Mouse (Mus musculus): Measurements from ENCODE around the gene Cflar.
"Not testable (repeated sequence)": the region's sequence is repeated elsewhere in the genome, so short reads cannot be mapped to it uniquely, and the experiment has no call there.

Gene Cflar

GRCm38 (mm10) chr1:58711365-58712016 is at the start of gene Cflar:
Gene Cflar (plus strand): TSS chr1:58711508.
- DNase-seq (ENCODE audit: low spot score), result peak; percentile 85

- not testable (repeated sequence) for DNase-seq (ENCODE audit: low spot score)
Observed at GRCm38 (mm10) chr1:58662671-58663070, 48.6 kb upstream of the Cflar start.

- DNase-seq (ENCODE audit: low spot score), result not testable (repeated sequence)
Observed at GRCm38 (mm10) chr1:58663365-58663764, 47.9 kb upstream of the Cflar start.

- DNase-seq (ENCODE audit: low spot score), result no peak
Observed at GRCm38 (mm10) chr1:58668191-58668590, 43.1 kb upstream of the Cflar start.

DNA sequence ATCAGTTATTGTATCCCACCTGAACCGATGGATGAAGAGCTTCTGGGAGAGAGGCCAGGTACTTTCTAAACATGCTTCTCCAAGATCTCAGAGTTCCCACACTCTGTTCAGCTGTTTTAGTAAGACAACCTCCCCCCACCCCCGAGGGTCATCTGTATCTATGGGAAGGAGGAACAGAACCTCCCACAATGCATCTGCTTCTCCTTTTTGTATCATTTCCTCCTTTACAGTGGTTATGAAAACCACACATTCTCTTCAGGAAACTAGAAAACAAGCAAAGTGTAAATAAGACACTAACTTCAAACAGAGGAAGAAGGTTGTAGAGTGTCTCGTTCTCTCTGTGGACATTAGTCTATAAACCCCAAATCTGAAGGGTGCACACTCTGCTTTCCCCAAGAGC is 41.7 kb upstream of the Cflar start:
- DNase-seq (ENCODE audit: low spot score), result not testable (repeated sequence)

DNA sequence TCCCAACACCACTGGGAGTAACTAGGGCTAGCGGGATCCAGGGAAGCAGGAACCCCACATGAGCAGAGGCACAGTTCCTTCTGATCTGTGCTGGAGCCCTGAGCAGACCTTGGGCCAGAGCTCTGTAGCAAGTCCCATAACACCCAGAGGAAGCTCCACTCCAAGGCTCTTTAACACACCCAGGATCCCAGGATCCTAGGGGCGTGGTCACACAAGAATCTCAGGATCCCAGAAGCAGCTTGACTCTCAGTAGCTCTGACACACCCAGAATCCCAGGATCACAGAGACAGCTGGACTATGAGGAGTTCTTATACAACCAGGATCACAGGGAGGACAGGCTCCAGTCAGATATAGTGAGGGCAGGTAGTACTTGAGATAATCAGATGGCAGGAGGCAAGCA is 39.2 kb upstream of the Cflar start:
- no peak for DNase-seq (ENCODE audit: low spot score)

DNA sequence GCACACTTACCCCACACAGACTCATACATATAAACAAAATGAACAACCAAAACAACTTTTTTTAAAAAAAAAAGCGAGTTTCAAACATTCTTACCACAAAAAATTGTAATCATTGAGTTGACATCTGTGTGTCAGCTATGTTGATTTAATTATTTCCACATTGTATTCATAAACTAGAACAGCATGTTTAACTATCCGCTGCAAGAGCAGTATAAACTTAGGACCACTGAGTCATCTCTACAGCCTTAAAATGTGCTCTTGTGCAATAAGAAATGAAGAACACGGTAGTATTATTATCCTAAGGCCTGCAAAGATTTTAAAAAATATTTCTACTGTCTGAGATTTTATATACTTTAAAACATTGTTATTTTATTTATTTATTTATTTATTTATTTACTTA is 36.3 kb upstream of the Cflar start:
- no peak for DNase-seq (ENCODE audit: low spot score)

- DNase-seq (ENCODE audit: low spot score), result peak; percentile 61
Observed at GRCm38 (mm10) chr1:58677575-58677974, 33.7 kb upstream of the Cflar start.

DNA sequence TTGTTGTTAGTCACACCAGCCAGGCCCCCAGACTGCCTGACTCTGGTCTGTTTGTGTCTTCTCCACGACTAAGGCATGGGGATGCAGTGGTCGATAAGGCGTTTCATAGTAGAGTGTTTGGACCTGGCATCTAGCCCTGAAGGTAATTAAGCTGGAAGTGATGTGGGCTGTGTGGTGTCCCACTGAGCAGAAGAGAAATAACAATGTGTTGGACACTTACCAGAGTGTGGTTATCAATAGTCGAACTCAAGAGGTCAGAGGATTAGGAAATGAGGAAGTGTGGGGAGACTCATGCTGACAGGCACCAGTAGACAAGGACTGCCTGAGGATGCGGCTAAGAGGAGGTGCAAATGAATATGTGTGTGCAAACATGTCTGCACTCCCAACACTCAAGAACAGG is 32.9 kb upstream of the Cflar start:
- not testable (repeated sequence) for DNase-seq (ENCODE audit: low spot score)

- no peak for DNase-seq (ENCODE audit: low spot score)
Observed at GRCm38 (mm10) chr1:58689426-58689825, 21.9 kb upstream of the Cflar start.

GRCm38 (mm10) chr1:58690006-58690744 is 21.1 kb upstream of the Cflar start:
- DNase-seq (ENCODE audit: low spot score), result no peak

GRCm38 (mm10) chr1:58690834-58691488 is 20.3 kb upstream of the Cflar start:
- DNase-seq (ENCODE audit: low spot score), result not testable (repeated sequence)

DNA sequence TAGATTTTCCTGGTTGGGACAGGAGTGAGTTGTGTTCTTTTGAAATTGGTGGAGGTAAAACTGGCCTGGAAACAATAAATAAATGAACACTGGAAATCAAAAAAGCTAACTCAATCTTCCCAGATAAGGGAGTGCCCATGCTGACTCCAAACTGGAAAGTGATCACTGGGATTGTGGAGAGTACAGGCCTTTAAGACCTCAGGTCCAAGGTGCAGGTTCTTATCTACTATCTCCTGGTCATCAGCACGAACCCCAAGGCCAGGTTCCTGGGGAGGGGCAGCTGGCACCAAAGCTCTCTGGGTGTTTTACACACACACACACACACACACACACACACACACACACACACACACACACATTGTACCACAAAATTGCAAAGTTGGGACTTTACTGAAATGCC is 19.6 kb upstream of the Cflar start:
- not testable (repeated sequence) for DNase-seq (ENCODE audit: low spot score)

- no peak for DNase-seq (ENCODE audit: low spot score)
Observed at GRCm38 (mm10) chr1:58693696-58694095, 17.6 kb upstream of the Cflar start.

DNA sequence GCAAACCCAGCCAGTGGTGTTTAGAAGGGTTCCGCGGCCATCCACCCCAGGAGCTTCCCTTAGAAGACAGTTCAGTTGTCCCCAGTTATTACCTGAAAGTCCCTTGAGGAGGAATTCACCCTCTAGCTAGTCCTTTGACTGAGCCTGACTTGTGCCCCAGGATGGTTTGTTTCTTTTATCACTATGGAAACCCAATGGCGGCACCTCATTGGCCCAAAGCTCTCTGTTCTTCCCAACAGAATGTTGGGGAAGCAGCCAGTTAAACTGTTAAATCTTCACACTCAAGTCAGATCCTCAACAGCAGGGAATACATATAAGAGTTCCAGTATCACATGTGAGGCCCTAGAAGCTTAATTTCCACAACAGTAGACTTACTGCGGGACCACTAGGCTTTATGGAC is 15.5 kb upstream of the Cflar start, which contains the start of gene Als2cr12:
Gene Als2cr12, minus strand, starts transcription at position 180 of the 400 bp plus-strand sequence.
- DNase-seq (ENCODE audit: low spot score), result not testable (repeated sequence)

DNA sequence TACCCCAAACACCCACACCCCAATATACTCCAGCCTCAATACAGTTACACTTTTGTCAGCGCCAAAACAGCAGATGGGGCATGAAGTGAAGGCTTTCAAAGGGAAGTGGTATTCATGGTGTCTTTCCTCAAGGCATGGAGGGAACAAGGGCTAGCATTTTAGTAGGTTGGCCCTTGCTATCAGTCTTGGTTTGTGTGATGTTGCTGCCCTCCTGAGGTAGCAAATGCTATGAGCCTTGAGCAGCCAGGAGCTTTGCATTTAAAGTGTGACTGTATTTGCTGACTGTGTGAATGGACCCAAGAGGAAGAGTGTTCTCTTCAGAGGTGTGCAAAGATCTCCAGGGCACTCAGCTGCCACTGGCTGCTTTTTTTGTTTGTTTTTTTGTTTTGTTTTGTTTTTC is 13.7 kb upstream of the Cflar start:
- peak; percentile 79 for DNase-seq (ENCODE audit: low spot score)

- DNase-seq (ENCODE audit: low spot score), result no peak
Observed at GRCm38 (mm10) chr1:58698781-58699180, 12.5 kb upstream of the Cflar start.

DNA sequence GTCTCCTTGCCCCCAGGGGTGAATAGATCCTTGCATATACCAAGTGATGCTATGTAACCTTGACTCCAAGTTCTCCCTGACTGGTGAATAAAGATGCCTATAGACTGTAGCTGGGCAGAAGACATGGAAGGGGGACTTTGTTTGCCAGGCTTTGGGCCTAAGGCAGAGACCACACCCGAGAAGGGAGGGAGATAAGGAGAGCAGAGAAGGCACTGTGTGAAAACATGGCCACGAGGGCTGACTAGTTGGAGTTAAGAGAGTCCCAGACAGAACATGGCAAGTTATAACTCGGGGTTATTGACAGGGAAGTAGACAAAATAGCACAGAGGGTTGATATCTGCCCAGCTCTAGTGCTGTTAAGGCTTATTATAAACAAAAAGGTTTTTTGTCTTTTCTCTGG is 11.3 kb upstream of the Cflar start:
- DNase-seq (ENCODE audit: low spot score), result no peak

- DNase-seq (ENCODE audit: low spot score), result not testable (repeated sequence)
Observed at GRCm38 (mm10) chr1:58700580-58701162, 10.6 kb upstream of the Cflar start.

DNA sequence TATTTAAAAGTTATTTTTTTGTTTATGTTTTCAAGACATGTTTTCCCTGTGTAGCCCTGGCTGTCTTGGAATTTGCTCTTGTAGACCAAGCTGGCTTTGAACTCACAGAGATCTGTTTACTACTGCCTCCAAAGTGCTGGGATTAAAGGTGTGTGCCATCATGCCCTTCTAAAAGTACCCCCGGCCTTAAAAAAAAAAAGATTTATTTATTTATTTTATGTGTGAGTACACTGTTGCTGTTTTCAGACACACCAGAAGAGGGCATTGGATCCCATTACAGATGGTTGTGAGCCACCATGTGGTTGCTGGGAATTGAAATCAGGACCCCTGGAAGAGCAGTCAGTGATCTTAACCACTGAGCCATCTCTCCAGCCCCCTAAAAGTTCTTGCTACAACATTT is 1.3 kb upstream of the Cflar start:
- not testable (repeated sequence) for DNase-seq (ENCODE audit: low spot score)

DNA sequence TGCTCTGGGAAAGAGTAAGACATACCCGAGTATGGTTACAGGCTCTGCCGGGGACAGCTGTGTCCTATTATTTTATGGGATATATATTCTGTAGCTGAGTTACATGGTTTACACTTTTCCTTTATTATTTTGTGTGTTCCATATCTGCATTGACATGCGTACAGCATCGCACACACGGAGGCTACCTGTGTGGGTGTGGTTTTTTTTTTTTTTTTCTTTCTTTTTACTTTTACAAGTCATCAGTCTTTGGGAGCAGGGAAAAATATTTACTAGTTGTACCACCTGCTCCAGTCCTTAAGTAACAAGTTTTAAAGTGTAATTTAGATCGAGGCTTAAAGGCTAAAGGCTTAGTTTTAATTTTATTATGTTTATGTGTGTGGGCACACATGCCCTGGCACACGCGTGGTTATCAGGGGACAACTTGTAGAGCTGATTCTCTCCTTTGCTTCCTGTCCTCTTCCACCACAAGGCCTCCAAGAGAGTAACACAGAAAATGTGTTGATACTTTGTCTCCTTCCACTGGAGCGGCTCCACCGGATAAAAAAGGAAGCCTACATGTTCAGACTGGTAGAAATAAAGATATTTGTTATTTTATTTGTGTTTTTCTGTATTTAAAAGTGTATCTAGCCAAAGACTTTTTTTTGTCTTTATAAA is 470 bp upstream of the Cflar start:
- DNase-seq (ENCODE audit: low spot score), result no peak

Data from adipocyte (in vitro differentiated cells).